Mouse (Mus musculus): ENCODE data around the gene Dnmt3b.

DNA sequence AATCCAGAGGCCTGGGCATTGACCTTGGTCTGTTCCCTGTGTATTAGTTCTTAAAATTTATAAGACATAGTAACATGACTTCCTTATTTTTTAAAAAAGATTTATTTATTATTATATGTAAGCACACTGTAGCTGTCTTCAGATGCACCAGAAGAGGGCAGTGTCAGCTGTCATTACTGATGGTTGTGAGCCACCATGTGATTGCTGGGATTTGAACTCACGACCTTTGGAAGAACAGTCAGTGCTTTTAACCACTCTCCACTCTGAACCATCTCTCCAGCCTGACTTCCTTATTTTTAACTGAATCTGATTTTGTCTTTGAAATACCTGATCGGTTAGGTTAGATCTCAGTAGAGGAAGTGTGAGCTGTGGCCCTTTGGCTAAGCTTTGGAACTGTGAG, 23.4 kb downstream of the Dnmt3b start:
- TF ChIP-seq TAL1 (IDR thresholded peaks at IDR 0.05; ENCODE audit: low read length) (no peak), GATA1 (IDR thresholded peaks at IDR 0.05; ENCODE audit: low read length) (no peak)

Measured in erythroblast, embryonic 14.5 days (primary cell).